Comparison of ENCODE assay signal across 11 mouse cellular contexts in genomic region chr5:37064454-37065449, GRCm38 (mm10). TPM values are rescaled to one million over a fixed set of nuclear protein-coding genes. Genes with fewer than 3 reads are reported as not detected.
DNase-seq lines count a peak whose midpoint lies in the region; ATAC-seq and TF ChIP-seq lines count a peak whose summit lies in the region.
"Had no signal": no experiment of that assay in that cellular context is flagged by ENCODE, and none has a peak within 500 bp of the region (broad histone marks: within the 10 kb centered on the region; RNA-seq: fewer than 3 reads in every experiment).

No protein-coding gene starts in this region.

- no peaks in the 10 kb centered on the region for H3K27me3 ChIP-seq in kidney, adult 2 months (replicated peaks; ENCODE audit: control insufficient read depth, insufficient read depth, low read length)
- H3K27me3 ChIP-seq in kidney, embryonic 16.5 days (ENCODE audit: insufficient read depth, low read length) = no peaks in the 10 kb centered on the region
- H3K27me3 ChIP-seq in stomach, postnatal 0 days (ENCODE audit: control insufficient read depth, insufficient read depth, low read length) = no peaks in the 10 kb centered on the region

- intact Hi-C loops in heart, postnatal 10 days (cut with DNase I) = no loop called here

- H3K4me2 ChIP-seq in kidney, embryonic 16.5 days (replicated peaks; ENCODE audit: low read depth, low read length) = no peak overlapping the region
- H3K4me2 ChIP-seq in stomach, postnatal 0 days (replicated peaks; ENCODE audit: low read depth) = no peak overlapping the region

- no peak for ATAC-seq in kidney, embryonic 16.5 days (ENCODE audit: low FRiP score, low TSS enrichment)
- ATAC-seq in stomach, postnatal 0 days (ENCODE audit: low FRiP score, low TSS enrichment) = peak; percentile 89
- ATAC-seq: inflammation-experienced regulatory T-cells, adult 6 months had no signal

- TF ChIP-seq CTCF in kidney, adult 2 months (conservative IDR thresholded peaks at IDR 0.05; ENCODE audit: insufficient read depth, insufficient read length, low read depth, low read length) = no peak
- TF ChIP-seq CTCF in stomach, postnatal 0 days (IDR thresholded peaks at IDR 0.05; ENCODE audit: low read depth) = no peak

- no peak for TF ChIP-seq POLR2A in kidney, adult 2 months (IDR thresholded peaks at IDR 0.05; ENCODE audit: low read depth, low read length)

- H3K36me3 ChIP-seq in kidney, adult 2 months (ENCODE audit: control insufficient read depth, insufficient read depth, low read length) = no peaks in the 10 kb centered on the region
- no peaks in the 10 kb centered on the region for H3K36me3 ChIP-seq in kidney, embryonic 16.5 days (ENCODE audit: insufficient read depth, low read length)
- H3K36me3 ChIP-seq in stomach, postnatal 0 days (ENCODE audit: control insufficient read depth, insufficient read depth, low read length) = no peaks in the 10 kb centered on the region

- no peak for TF ChIP-seq EP300 in stomach, postnatal 0 days (optimal IDR thresholded peaks at IDR 0.05)

- H3K27ac ChIP-seq in kidney, adult 2 months (ENCODE audit: insufficient read depth, low read depth, low read length) = no peak overlapping the region
- no peak overlapping the region for H3K27ac ChIP-seq in kidney, embryonic 16.5 days (ENCODE audit: low read length)
- H3K27ac ChIP-seq in stomach, postnatal 0 days (replicated peaks) = peak overlapping the region; percentile 73

- DNase-seq in kidney, adult 2 months = peak; percentile 57
- peak; percentile 51 for DNase-seq in urinary bladder, postnatal 14 days (ENCODE audit: low spot score)
- no peak for DNase-seq in urinary bladder, postnatal 4 days (ENCODE audit: low spot score in 2 of 2)
- peak; percentile 13 to 19 for DNase-seq in kidney, adult 8-10 months
- DNase-seq in stomach, postnatal 0 days (ENCODE audit: low spot score) = peak; percentile 84
- DNase-seq in spleen, adult 12 weeks (ENCODE audit: low spot score) = no peak
- no peak for DNase-seq in heart, postnatal 10 days
- DNase-seq: liver; lung, postnatal 36 days had no signal

- H3K9me3 ChIP-seq in kidney, embryonic 16.5 days (ENCODE audit: low read length) = no peaks in the 10 kb centered on the region
- no peaks in the 10 kb centered on the region for H3K9me3 ChIP-seq in stomach, postnatal 0 days (ENCODE audit: control insufficient read depth, low read length)

- H3K4me3 ChIP-seq in kidney, adult 2 months (ENCODE audit: insufficient read depth, low read depth, low read length) = no peak overlapping the region
- H3K4me3 ChIP-seq in kidney, embryonic 16.5 days (ENCODE audit: low read length) = no peak overlapping the region
- H3K4me3 ChIP-seq in stomach, postnatal 0 days (ENCODE audit: low read depth, low read length) = no peak overlapping the region

- no peak overlapping the region for H3K9ac ChIP-seq in kidney, embryonic 16.5 days (replicated peaks; ENCODE audit: low read length)
- H3K9ac ChIP-seq in stomach, postnatal 0 days (ENCODE audit: low read length) = no peak overlapping the region

- 49% methylated on average over 13 of the region's 13 CpGs for WGBS in kidney, adult 2 months
- WGBS in kidney, embryonic 16.5 days = 59% methylated on average over 13 of the region's 13 CpGs
- 62% methylated on average over 13 of the region's 13 CpGs for WGBS in stomach, postnatal 0 days

- H3K4me1 ChIP-seq in kidney, adult 2 months (ENCODE audit: control insufficient read depth, insufficient read depth, low read length) = no peaks in the 10 kb centered on the region
- no peaks in the 10 kb centered on the region for H3K4me1 ChIP-seq in kidney, embryonic 16.5 days (ENCODE audit: insufficient read depth, low read length)
- H3K4me1 ChIP-seq in stomach, postnatal 0 days (replicated peaks; ENCODE audit: control insufficient read depth, insufficient read depth) = no peaks in the 10 kb centered on the region

RNA-seq across cellular contexts. Expression of gene Gm1043, which starts 20.4 kb away (rescaled TPM):
- polyA plus RNA-seq in kidney, adult 2 months (2012; rRNA removed) = 0.08 TPM in 2 replicates
- polyA plus RNA-seq in kidney, embryonic 16.5 days (2015; fragmentation: Nextera tagmentation; extraction: Ambion mirVana) = not detected in 2 replicates
- 0.02 and 0.07 TPM in 2 replicates for polyA plus RNA-seq in stomach, postnatal 0 days (2015; fragmentation: Nextera tagmentation; extraction: Ambion mirVana)
- not detected for total RNA-seq in heart, postnatal 10 days (2021)

Comparison
In these comparisons a context has a peak if more than half of its experiments do, and no peak if none do; other contexts are left out.
1. DNase-seq: peak in kidney, adult 2 months (single experiment), urinary bladder, postnatal 14 days (single experiment), kidney, adult 8-10 months (2 of 2) and stomach, postnatal 0 days (single experiment); none in urinary bladder, postnatal 4 days (0 of 2), spleen, adult 12 weeks (single experiment) and heart, postnatal 10 days (0 of 2).